Mouse (Mus musculus) ES-Bruce4 (cell line): ENCODE measurements around the gene Tekt4.

Experiments used
- CTCF ChIP-seq: IDR thresholded peaks from one replicate; pipeline ENCODE4 v1.8.1; 2011; ENCODE audit warnings: low read depth, low read length
- EP300 ChIP-seq: IDR thresholded peaks from 2 replicates; pipeline ENCODE4 v1.6.1; 2011; ENCODE audit warnings: low read depth, low read length; ENCODE audit not compliant: insufficient read depth
- POLR2A ChIP-seq: IDR thresholded peaks from one replicate; pipeline ENCODE4 v1.8.1; 2011; ENCODE audit warnings: low read length; ENCODE audit not compliant: insufficient read depth

- TF ChIP-seq CTCF = no peak
- TF ChIP-seq POLR2A = no peak
- no peak for TF ChIP-seq EP300
Observed at GRCm38 (mm10) chr17:25430534-25430933, 23.9 kb upstream of the Tekt4 start.
